Mouse (Mus musculus): ENCODE results near the gene Cnp.

GRCm38 (mm10) chr11:100594608-100595007, 19.9 kb downstream of the Cnp start:
- TF ChIP-seq CTCF (IDR thresholded peaks at IDR 0.05) (no peak), EP300 (IDR thresholded peaks at IDR 0.05) (no peak)
